Mouse (Mus musculus) MEL (cell line): ENCODE data around the gene 9930021J03Rik.

Experiments
- CTCF ChIP-seq, 3 experiments: IDR thresholded peaks in 2 of 3; conservative IDR thresholded peaks in 1 of 3; 2 replicates each; pipeline ENCODE4 v1.5.1; 2011 to 2012; ENCODE audit warnings: low read length in 3 of 3, low read depth in 2 of 3, mild to moderate bottlenecking in 2 of 3, improper control_type of control experiment in 1 of 3, inconsistent platforms in 1 of 3, mixed read lengths in 1 of 3, moderate library complexity in 1 of 3; ENCODE audit not compliant: control insufficient read depth in 1 of 3, insufficient read depth in 1 of 3, poor library complexity in 1 of 3, severe bottlenecking in 1 of 3
- EP300 ChIP-seq, 2 experiments: IDR thresholded peaks; 2 replicates each; pipeline ENCODE4 v1.6.1; 2011; ENCODE audit warnings: improper control_type of control experiment in 2 of 2, low read length in 2 of 2, low read depth in 1 of 2, mild to moderate bottlenecking in 1 of 2
- ETS1 ChIP-seq: IDR thresholded peaks from 2 replicates; pipeline ENCODE4 v1.6.1; 2012; ENCODE audit warnings: low read depth, mild to moderate bottlenecking, inconsistent platforms, low read length, improper control_type of control experiment, moderate library complexity
- HCFC1 ChIP-seq: IDR thresholded peaks from 2 replicates; pipeline ENCODE4 v1.6.1; 2012; ENCODE audit warnings: low read depth, mild to moderate bottlenecking, inconsistent platforms, low read length, improper control_type of control experiment, moderate library complexity
- MXI1 ChIP-seq: IDR thresholded peaks from 2 replicates; pipeline ENCODE4 v1.6.1; 2011; ENCODE audit warnings: mild to moderate bottlenecking, low read depth, low read length, improper control_type of control experiment
- MYC ChIP-seq: IDR thresholded peaks from 2 replicates; pipeline ENCODE4 v1.6.1; 2011; ENCODE audit warnings: low read depth, mild to moderate bottlenecking, low read length, improper control_type of control experiment, moderate library complexity
- NRF1 ChIP-seq: IDR thresholded peaks from 2 replicates; pipeline ENCODE4 v1.6.1; 2014; ENCODE audit warnings: low read depth, mild to moderate bottlenecking, inconsistent platforms, low read length, improper control_type of control experiment, moderate library complexity; ENCODE audit not compliant: poor library complexity, insufficient read depth, severe bottlenecking
- ZKSCAN1 ChIP-seq: IDR thresholded peaks from 2 replicates; pipeline ENCODE4 v1.6.1; 2012; ENCODE audit warnings: low read depth, mild to moderate bottlenecking, inconsistent platforms, low read length, improper control_type of control experiment, moderate library complexity

GRCm38 (mm10) chr19:29672660-29673059, 133.1 kb downstream of the 9930021J03Rik start:
- TF ChIP-seq ZKSCAN1, result no peak
- TF ChIP-seq HCFC1, result no peak
- no peak for TF ChIP-seq MXI1
- no peak for TF ChIP-seq EP300 (IDR thresholded peaks at IDR 0.05; ENCODE audit: low read depth in 1 of 2, low read length in 2 of 2)
- TF ChIP-seq NRF1, result no peak
- no peak for TF ChIP-seq ETS1
- TF ChIP-seq CTCF (IDR thresholded peaks at IDR 0.05 in 2 of 3, conservative IDR thresholded peaks at IDR 0.05 in 1 of 3; ENCODE audit: control insufficient read depth in 1 of 3, insufficient read depth in 1 of 3, low read depth in 2 of 3, low read length in 3 of 3, poor library complexity in 1 of 3, severe bottlenecking in 1 of 3), result no peak
- no peak for TF ChIP-seq MYC
